Mouse (Mus musculus) midbrain, postnatal 0 days (tissue): ENCODE results near the gene Eif6. TPM values are rescaled to one million over a fixed set of nuclear protein-coding genes. Genes with fewer than 3 reads are reported as not detected.

Source experiments
- ATAC-seq: fragments of 200-750 bp; cut with Nextera tagmentation; 2 replicates; pipeline ENCODE4 v1.8.0; 2017; ENCODE audit warnings: moderate number of reproducible peaks, mild to moderate bottlenecking, moderate TSS enrichment, moderate library complexity; ENCODE audit not compliant: low FRiP score
- DNase-seq: peaks from one replicate; pipeline ENCODE4 v3.0.0-alpha.2; 2015; ENCODE audit warnings: low spot score
- H3K27ac ChIP-seq: fragments of 300-500 bp; sonication (generic); 2 replicates; pipeline ENCODE4 v1.5.1; 2014; ENCODE audit warnings: low read depth, mild to moderate bottlenecking, low read length, mixed read lengths
- H3K27me3 ChIP-seq: fragments of 300-500 bp; sonication (generic); 2 replicates; pipeline ENCODE4 v1.6.1; 2014; ENCODE audit warnings: low read length, control low read depth, mixed read lengths; ENCODE audit not compliant: insufficient read depth
- H3K36me3 ChIP-seq: fragments of 300-500 bp; sonication (generic); 2 replicates; pipeline ENCODE4 v1.6.1; 2014; ENCODE audit warnings: low read length, control low read depth, mixed read lengths; ENCODE audit not compliant: insufficient read depth
- H3K4me1 ChIP-seq: fragments of 300-500 bp; sonication (generic); 2 replicates; pipeline ENCODE4 v1.6.1; 2014; ENCODE audit warnings: mild to moderate bottlenecking, control low read depth, antibody characterized with exemption, low read length, mixed read lengths; ENCODE audit not compliant: insufficient read depth
- H3K4me2 ChIP-seq: fragments of 300-500 bp; sonication (generic); 2 replicates; pipeline ENCODE4 v1.6.1; 2014; ENCODE audit warnings: low read depth, mild to moderate bottlenecking, low read length, mixed read lengths; ENCODE audit not compliant: poor library complexity, severe bottlenecking
- H3K4me3 ChIP-seq: fragments of 300-500 bp; sonication (generic); 2 replicates; pipeline ENCODE4 v1.5.1; 2014; ENCODE audit warnings: low read depth, mild to moderate bottlenecking, low read length, moderate library complexity
- H3K9ac ChIP-seq: fragments of 300-500 bp; sonication (generic); replicated peaks from 2 replicates; pipeline ENCODE4 v1.6.1; 2014; ENCODE audit warnings: mild to moderate bottlenecking, low read length, moderate library complexity, mixed read lengths; ENCODE audit not compliant: poor library complexity, severe bottlenecking
- H3K9me3 ChIP-seq: fragments of 300-500 bp; sonication (generic); 2 replicates; pipeline ENCODE4 v1.6.1; 2016; ENCODE audit warnings: low read length, control low read depth
- CTCF ChIP-seq: IDR thresholded peaks from 2 replicates; pipeline ENCODE4 v1.5.1; 2016; ENCODE audit warnings: antibody characterized with exemption, mild to moderate bottlenecking
- WGBS: fragments of 180-500 bp; shearing (Covaris S2); extraction: QIAGEN DNeasy Blood & Tissue Kit; methylation state at CpG from one replicate; pipeline ENCODE4 v1.1.7; 2014; 5-methylcytosine and 5-hydroxymethylcytosine counted together
- polyA plus RNA-seq: library from polyadenylated mRNA; unstranded; fragments of >200 nt; fragmentation: Nextera tagmentation; extraction: Ambion mirVana; gene quantifications from 2 replicates; pipeline ENCODE4 v1.2.1, GENCODE M21; 2015
- total RNA-seq: library from RNA; depleted of rRNA; stranded (reverse); fragments of >200 nt; gene quantifications from 2 replicates; pipeline ENCODE4 v1.2.3, GENCODE M21; 2014

The Eif6 gene
- total and polyA plus RNA-seq, 2 experiments from 2014 or later = 85.4 to 130 TPM

DNA sequence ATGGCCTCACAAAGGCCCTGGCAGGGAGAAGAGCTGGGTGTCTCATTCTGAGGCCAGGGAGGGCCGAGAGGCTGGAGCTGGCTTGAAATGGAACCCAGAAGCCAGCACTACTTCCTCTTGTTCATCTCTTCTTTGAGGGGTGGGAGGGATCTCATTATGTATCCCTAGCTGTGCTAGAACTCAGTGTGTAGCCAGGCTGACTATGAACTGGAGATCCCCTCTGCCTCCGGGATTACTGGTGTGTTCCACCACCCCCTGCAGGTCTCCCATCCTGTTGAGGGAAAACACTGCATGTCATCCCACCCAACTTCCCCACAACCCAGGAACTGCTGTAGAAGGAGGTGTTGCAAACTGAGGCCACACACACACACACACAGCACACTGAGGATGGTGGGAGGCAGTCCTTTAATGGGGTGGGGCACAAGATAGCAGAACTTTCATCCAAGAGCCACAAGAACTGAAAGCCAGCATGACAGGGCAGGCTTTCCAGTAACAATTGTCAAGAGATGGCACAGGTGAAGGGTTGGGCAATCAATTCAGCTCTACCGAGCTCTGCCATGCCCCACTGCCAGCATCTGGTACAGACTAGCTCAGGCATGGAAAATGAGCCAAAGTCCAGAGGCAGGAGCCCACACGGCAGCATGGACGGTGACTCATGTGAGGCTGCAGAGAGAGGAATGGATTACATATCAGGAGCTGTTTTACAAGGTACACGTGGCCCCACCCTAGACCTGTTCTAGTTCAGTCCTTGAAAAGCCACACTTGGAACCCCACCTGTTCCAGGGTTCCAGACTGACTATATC lies 7.1 kb downstream of the Eif6 start:
- Histone ChIP-seq H3K9me3 (no peaks in the 10 kb centered on the region), H3K27ac (peak overlapping the region; percentile 86), H3K4me3 (peak overlapping the region; percentile 49), H3K27me3 (no peaks in the 10 kb centered on the region), H3K9ac (peak overlapping the region; percentile 86), H3K36me3 (peaks cover 42% of the 10 kb centered on the region), H3K4me2 (peak overlapping the region; percentile 68), H3K4me1 (peaks cover 11% of the 10 kb centered on the region; the same call in 1 of the 2 replicates)
- DNase-seq (no peak), ATAC-seq (peak; percentile 44)
- WGBS = 65% methylated on average over 6 of the region's 6 CpGs
- no peak for TF ChIP-seq CTCF

DNA sequence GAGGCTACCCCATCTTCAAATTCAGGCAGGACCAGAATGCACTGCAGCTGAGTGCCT lies 7.5 kb downstream of the Eif6 start, which contains the start of gene BC029722:
TSS of gene BC029722 (minus strand) at position 35 of the 57 bp plus-strand sequence.
- DNase-seq (no peak), ATAC-seq (no peak)
- peak within 1 kb of the TSS; percentile 49 for H3K4me3 ChIP-seq
- no peak for TF ChIP-seq CTCF
- H3K9me3 ChIP-seq = no peaks in the 10 kb centered on the region
- peaks cover 11% of the 10 kb centered on the region; the same call in 1 of the 2 replicates for H3K4me1 ChIP-seq
- no peaks in the 10 kb centered on the region for H3K27me3 ChIP-seq
- peaks cover 42% of the 10 kb centered on the region for H3K36me3 ChIP-seq
- H3K27ac ChIP-seq = peak within 1 kb of the TSS; percentile 86
- H3K9ac ChIP-seq = peak within 1 kb of the TSS; percentile 86
- H3K4me2 ChIP-seq = peak within 1 kb of the TSS; percentile 68

DNA sequence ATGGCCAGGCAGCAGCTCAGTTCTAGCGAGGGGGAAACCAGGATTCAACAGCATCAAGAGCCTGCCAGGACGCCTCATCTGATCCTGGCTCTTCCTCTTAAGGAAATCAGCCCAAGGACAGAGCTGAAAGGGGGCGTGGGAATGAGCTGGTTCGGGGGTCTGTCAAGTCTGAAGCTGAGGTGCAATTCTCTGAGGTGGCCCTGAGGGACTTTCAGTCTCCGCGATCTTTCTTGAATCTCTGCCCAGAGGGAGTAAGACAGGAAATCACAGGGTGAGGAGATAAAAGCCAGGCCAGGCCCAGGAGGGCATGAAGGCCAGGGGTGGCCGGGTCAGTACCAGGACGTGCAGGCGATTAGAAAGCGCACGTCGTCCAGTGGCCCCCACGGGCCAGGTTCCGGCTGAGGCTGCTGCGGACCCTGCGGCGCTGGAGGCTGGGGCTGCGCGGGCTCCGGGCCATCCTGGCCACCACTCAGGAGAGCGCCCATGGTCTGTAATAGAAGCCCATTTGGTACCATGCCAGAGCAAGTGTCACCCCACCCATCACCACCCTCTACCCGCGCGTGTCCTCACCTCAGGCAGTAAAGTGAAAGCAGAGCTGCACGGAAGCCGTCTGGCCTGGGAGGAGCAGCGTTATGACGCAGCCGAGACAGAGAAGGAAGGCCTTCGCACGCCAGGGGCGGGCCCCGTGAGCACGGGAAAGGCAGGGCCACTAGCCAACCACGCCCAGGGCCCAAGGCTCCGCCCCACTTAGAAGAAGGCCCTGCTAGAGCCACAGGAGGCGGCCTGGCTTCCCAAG lies 7.9 kb downstream of the Eif6 start:
- Histone ChIP-seq H3K9me3 (no peaks in the 10 kb centered on the region), H3K4me2 (peak overlapping the region; percentile 68), H3K27me3 (no peaks in the 10 kb centered on the region), H3K9ac (peak overlapping the region; percentile 86), H3K36me3 (peaks cover 42% of the 10 kb centered on the region), H3K27ac (peak overlapping the region; percentile 86), H3K4me1 (peaks cover 11% of the 10 kb centered on the region; the same call in 1 of the 2 replicates), H3K4me3 (peak overlapping the region; percentile 49)
- ATAC-seq (peak; percentile 82), DNase-seq (peak; percentile 95)
- no peak for TF ChIP-seq CTCF
- 2% methylated on average over 37 of the region's 37 CpGs for WGBS

DNA sequence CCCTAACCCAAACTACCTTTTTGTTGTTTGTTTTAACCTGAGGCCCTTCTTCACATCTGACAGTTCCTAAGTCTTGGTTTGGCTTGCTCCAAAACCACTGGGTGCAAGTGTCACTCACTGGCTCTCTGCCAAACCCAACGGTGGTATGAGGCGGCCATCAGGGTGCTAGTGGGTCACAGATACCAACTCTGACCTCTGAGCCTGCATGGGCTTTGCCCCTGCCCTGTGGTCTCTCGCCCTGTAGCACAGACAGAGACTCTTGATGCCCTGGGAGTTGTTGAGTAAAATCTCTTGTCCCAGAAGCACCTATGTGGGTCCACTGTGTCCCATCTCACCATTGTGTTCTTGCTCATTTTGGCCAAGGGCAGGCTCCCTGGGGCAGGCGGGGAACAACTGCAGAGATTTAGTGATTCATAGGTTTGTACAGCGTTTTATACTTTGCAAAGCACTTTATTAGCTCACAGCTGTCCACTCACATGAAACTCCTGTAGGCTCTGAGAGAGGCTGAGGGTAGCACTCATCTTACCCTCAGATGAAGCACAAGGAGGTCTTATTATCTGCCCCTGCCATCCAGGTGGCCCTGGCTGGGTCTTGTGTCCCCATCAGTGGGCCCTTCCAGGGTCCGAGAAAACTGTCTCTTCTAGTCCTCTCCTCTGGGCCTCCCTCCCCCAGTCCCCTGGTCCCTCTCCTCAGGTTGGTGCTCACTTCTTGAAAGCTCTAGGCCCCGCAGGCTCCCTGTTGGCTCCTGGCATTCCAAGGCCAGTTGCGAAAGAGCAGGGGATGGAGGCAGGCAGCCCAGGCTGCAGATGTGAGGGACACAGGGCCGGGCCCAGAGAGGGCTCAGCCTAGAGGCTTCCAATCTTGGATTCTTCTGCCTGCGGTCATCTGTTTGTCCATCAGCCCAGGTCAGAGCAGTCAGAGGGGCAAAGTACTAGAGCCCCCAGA lies 9.2 kb downstream of the Eif6 start:
- no peak for TF ChIP-seq CTCF
- peaks cover 11% of the 10 kb centered on the region; the same call in 1 of the 2 replicates for H3K4me1 ChIP-seq
- WGBS = 84% methylated on average over 10 of the region's 10 CpGs
- no peaks in the 10 kb centered on the region for H3K27me3 ChIP-seq
- DNase-seq (no peak), ATAC-seq (no peak)
- peak overlapping the region; percentile 86; the same call in 1 of the 2 replicates for H3K9ac ChIP-seq
- peak overlapping the region; percentile 86 for H3K27ac ChIP-seq
- peaks cover 31% of the 10 kb centered on the region for H3K36me3 ChIP-seq
- no peaks in the 10 kb centered on the region for H3K9me3 ChIP-seq
- H3K4me3 ChIP-seq = peak overlapping the region; percentile 49; the same call in 1 of the 2 replicates
- peak overlapping the region; percentile 68; the same call in 1 of the 2 replicates for H3K4me2 ChIP-seq

DNA sequence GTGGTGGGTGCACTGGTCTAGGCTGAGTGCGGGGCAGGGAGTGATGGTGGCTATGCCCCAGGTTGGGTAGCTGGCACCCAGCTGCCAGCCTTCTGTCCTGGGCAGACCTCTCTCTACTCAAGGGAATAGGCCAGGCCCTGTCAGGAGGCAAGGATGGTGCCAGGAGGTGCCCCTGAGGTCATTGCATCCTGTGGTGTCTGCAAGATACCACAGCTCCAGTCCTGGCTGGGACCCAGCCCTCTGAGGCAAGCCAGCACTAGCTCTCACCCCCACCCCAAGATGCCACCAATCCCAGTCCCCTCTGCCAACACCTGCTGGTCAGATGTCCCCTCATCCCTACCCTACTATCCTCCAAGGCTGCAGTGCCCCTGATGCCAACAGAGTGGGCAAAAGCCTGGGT lies 10.5 kb downstream of the Eif6 start:
- no peak for ATAC-seq
- no peaks in the 10 kb centered on the region for H3K9me3 ChIP-seq
- 100% methylated on average over 1 of the region's 1 CpGs for WGBS
- H3K4me1 ChIP-seq = peaks cover 11% of the 10 kb centered on the region; the same call in 1 of the 2 replicates
- no peak overlapping the region for H3K27ac ChIP-seq
- TF ChIP-seq CTCF = no peak
- no peak for DNase-seq
- no peak overlapping the region for H3K4me3 ChIP-seq
- H3K36me3 ChIP-seq = peaks cover 22% of the 10 kb centered on the region
- no peaks in the 10 kb centered on the region for H3K27me3 ChIP-seq
- no peak overlapping the region for H3K9ac ChIP-seq
- no peak overlapping the region for H3K4me2 ChIP-seq
